Mouse (Mus musculus) v-Abl transformed pro-B cells (cell line): Measurements from ENCODE around the gene Tfrc.

Experiments
- in situ Hi-C, 2 experiments: fragments of 400-800 bp; cut with MboI; formaldehyde crosslinking; loops; one replicate each; pipeline ENCODE4 v1.15.1; 2025; ENCODE audit not compliant: unreplicated experiment in 2 of 2

Tfrc gene

GRCm38 (mm10) chr16:32608712-32609400 lies at the start of gene Tfrc:
TSS of gene Tfrc (plus strand) at chr16:32608920.
- in situ Hi-C loops = loop anchor here in 1 of 2 experiments (5.0 kb wide), 1 partner anchor 52 kb away; no protein-coding TSS in a partner anchor

- in situ Hi-C loops = loop anchor here in 1 of 2 experiments (5.0 kb wide), 1 partner anchor 48 kb away; the partner anchor contains the start of gene Tfrc
Measured at GRCm38 (mm10) chr16:32559493-32559892, 49.2 kb upstream of the Tfrc start.

- in situ Hi-C loops = no loop called here
Measured at GRCm38 (mm10) chr16:32563056-32563793, 45.5 kb upstream of the Tfrc start.

GRCm38 (mm10) chr16:32567282-32567681 lies 41.4 kb upstream of the Tfrc start:
- in situ Hi-C loops = no loop called here

- in situ Hi-C loops = no loop called here
Measured at GRCm38 (mm10) chr16:32568401-32568800, 40.3 kb upstream of the Tfrc start.

- in situ Hi-C loops = no loop called here
Measured at GRCm38 (mm10) chr16:32570042-32570441, 38.7 kb upstream of the Tfrc start.

- in situ Hi-C loops = no loop called here
Measured at GRCm38 (mm10) chr16:32572528-32572927, 36.2 kb upstream of the Tfrc start.

GRCm38 (mm10) chr16:32586482-32586881 lies 22.2 kb upstream of the Tfrc start:
- in situ Hi-C loops = no loop called here

- in situ Hi-C loops = no loop called here
Measured at GRCm38 (mm10) chr16:32588568-32588967, 20.2 kb upstream of the Tfrc start.

- in situ Hi-C loops = no loop called here
Measured at GRCm38 (mm10) chr16:32591521-32591920, 17.2 kb upstream of the Tfrc start.

GRCm38 (mm10) chr16:32593283-32593805 lies 15.4 kb upstream of the Tfrc start:
- in situ Hi-C loops = no loop called here

GRCm38 (mm10) chr16:32593916-32594315 lies 14.8 kb upstream of the Tfrc start:
- in situ Hi-C loops = no loop called here

- in situ Hi-C loops = no loop called here
Measured at GRCm38 (mm10) chr16:32594701-32595100, 14.0 kb upstream of the Tfrc start.

- in situ Hi-C loops = no loop called here
Measured at GRCm38 (mm10) chr16:32595142-32595855, 13.4 kb upstream of the Tfrc start.

- in situ Hi-C loops = no loop called here
Measured at GRCm38 (mm10) chr16:32597909-32598381, 10.8 kb upstream of the Tfrc start.

- in situ Hi-C loops = no loop called here
Measured at GRCm38 (mm10) chr16:32599151-32599550, 9.6 kb upstream of the Tfrc start.

GRCm38 (mm10) chr16:32602193-32602685 lies 6.5 kb upstream of the Tfrc start:
- in situ Hi-C loops = no loop called here

- in situ Hi-C loops = loop anchor here in 1 of 2 experiments (5.0 kb wide), 1 partner anchor 50 kb away; no protein-coding TSS in a partner anchor
Measured at GRCm38 (mm10) chr16:32607562-32608343, 967 bp upstream of the Tfrc start.

GRCm38 (mm10) chr16:32608344-32608711 lies 392 bp upstream of the Tfrc start:
- in situ Hi-C loops = loop anchor here in 1 of 2 experiments (5.0 kb wide), 1 partner anchor 51 kb away; no protein-coding TSS in a partner anchor

GRCm38 (mm10) chr16:32609401-32609779 lies 670 bp downstream of the Tfrc start:
- in situ Hi-C loops = loop anchor here in 1 of 2 experiments (5.0 kb wide), 1 partner anchor 52 kb away; no protein-coding TSS in a partner anchor
